Mouse (Mus musculus): ENCODE measurements at regions not wholly inside any gene's neighbourhood (a gene's known extent, or its start where the extent isn't known, plus 50 kb on each side); places are given as distances from the start of the nearest gene placed in this dataset.

DNA sequence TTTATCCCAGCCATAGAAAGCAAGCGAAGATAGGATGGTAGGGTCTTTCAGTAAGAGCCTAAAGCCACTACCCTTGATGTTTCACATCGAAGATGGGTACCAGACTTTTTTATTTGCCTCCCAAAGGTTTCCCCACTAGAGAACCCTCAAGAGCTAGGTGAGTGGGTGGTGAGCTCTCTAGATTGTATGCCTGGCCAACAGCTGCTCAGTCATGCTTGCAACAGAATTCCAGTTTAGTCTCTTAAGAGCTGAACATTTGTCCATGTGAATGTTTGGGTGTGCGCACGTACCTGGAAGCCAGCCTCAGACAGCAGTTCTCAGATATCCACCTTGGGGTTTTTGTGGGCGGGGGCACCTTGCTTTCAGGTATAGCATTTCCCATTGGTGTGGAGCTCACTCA is 218.5 kb downstream of the Suds3 start:
- Histone ChIP-seq H3K9me3 (0 out of 2 replicates have a peak, but pooled peaks cover 3% of the 10 kb centered on the region), H3K4me3 (replicated peaks) (no peak overlapping the region), H3K36me3 (no peaks in the 10 kb centered on the region), H3K27me3 (no peaks in the 10 kb centered on the region), H3K27ac (no peak overlapping the region), H3K9ac (replicated peaks) (no peak overlapping the region), H3K4me1 (replicated peaks) (no peaks in the 10 kb centered on the region), H3K4me2 (no peak overlapping the region)
- WGBS, result 89% methylated on average over 5 of the region's 5 CpGs
- no peak for ATAC-seq (ENCODE audit: insufficient number of reproducible peaks, insufficient read depth, low FRiP score, low TSS enrichment, low read depth)

GRCm38 (mm10) chr5:116895036-116895783 is 220.7 kb downstream of the Suds3 start:
- Histone ChIP-seq H3K27ac (no peak overlapping the region), H3K9me3 (0 out of 2 replicates have a peak, but pooled peaks cover 3% of the 10 kb centered on the region), H3K36me3 (no peaks in the 10 kb centered on the region), H3K9ac (replicated peaks) (no peak overlapping the region), H3K4me3 (replicated peaks) (no peak overlapping the region), H3K4me2 (0 out of 2 replicates have a peak overlapping the region, but pooled peaks have one; percentile 10), H3K27me3 (no peaks in the 10 kb centered on the region), H3K4me1 (replicated peaks) (no peaks in the 10 kb centered on the region)
- no peak for ATAC-seq (ENCODE audit: insufficient number of reproducible peaks, insufficient read depth, low FRiP score, low TSS enrichment, low read depth)
- 51% methylated on average over 12 of the region's 12 CpGs for WGBS

- Histone ChIP-seq H3K36me3 (no peaks in the 10 kb centered on the region), H3K4me3 (replicated peaks) (no peak overlapping the region), H3K9ac (replicated peaks) (no peak overlapping the region), H3K9me3 (0 out of 2 replicates have a peak, but pooled peaks cover 3% of the 10 kb centered on the region), H3K4me1 (replicated peaks) (no peaks in the 10 kb centered on the region), H3K27me3 (no peaks in the 10 kb centered on the region), H3K4me2 (no peak overlapping the region), H3K27ac (no peak overlapping the region)
- WGBS, result 82% methylated on average over 6 of the region's 6 CpGs
- no peak for ATAC-seq (ENCODE audit: insufficient number of reproducible peaks, insufficient read depth, low FRiP score, low TSS enrichment, low read depth)
Observed at GRCm38 (mm10) chr5:116894575-116894974, 221.3 kb downstream of the Suds3 start.

- no peak overlapping the region for H3K4me3 ChIP-seq (replicated peaks)
- no peak overlapping the region for H3K9ac ChIP-seq (replicated peaks)
- ATAC-seq (ENCODE audit: insufficient number of reproducible peaks, insufficient read depth, low FRiP score, low TSS enrichment, low read depth), result no peak
- no peaks in the 10 kb centered on the region for H3K9me3 ChIP-seq
- WGBS, result 84% methylated on average over 13 of the region's 13 CpGs
- H3K27me3 ChIP-seq, result no peaks in the 10 kb centered on the region
- no peaks in the 10 kb centered on the region for H3K36me3 ChIP-seq
- no peaks in the 10 kb centered on the region for H3K4me1 ChIP-seq (replicated peaks)
- no peak overlapping the region for H3K27ac ChIP-seq
- H3K4me2 ChIP-seq, result no peak overlapping the region
Observed at GRCm38 (mm10) chr5:116892877-116893276, 223.0 kb downstream of the Suds3 start.

GRCm38 (mm10) chr5:116889224-116889623 is 226.7 kb downstream of the Suds3 start:
- H3K4me3 ChIP-seq (replicated peaks), result no peak overlapping the region
- no peaks in the 10 kb centered on the region for H3K9me3 ChIP-seq
- no peaks in the 10 kb centered on the region for H3K27me3 ChIP-seq
- 36% methylated on average over 12 of the region's 12 CpGs for WGBS
- no peak overlapping the region for H3K27ac ChIP-seq
- no peaks in the 10 kb centered on the region for H3K4me1 ChIP-seq (replicated peaks)
- H3K36me3 ChIP-seq, result no peaks in the 10 kb centered on the region
- H3K9ac ChIP-seq (replicated peaks), result no peak overlapping the region
- ATAC-seq (ENCODE audit: insufficient number of reproducible peaks, insufficient read depth, low FRiP score, low TSS enrichment, low read depth), result no peak
- no peak overlapping the region for H3K4me2 ChIP-seq

- no peaks in the 10 kb centered on the region for H3K9me3 ChIP-seq
- no peaks in the 10 kb centered on the region for H3K36me3 ChIP-seq
- no peak overlapping the region for H3K9ac ChIP-seq (replicated peaks)
- H3K4me2 ChIP-seq, result no peak overlapping the region
- no peak overlapping the region for H3K27ac ChIP-seq
- no peak for ATAC-seq (ENCODE audit: insufficient number of reproducible peaks, insufficient read depth, low FRiP score, low TSS enrichment, low read depth)
- H3K4me1 ChIP-seq (replicated peaks), result no peaks in the 10 kb centered on the region
- 70% methylated on average over 23 of the region's 23 CpGs for WGBS
- H3K27me3 ChIP-seq, result no peaks in the 10 kb centered on the region
- H3K4me3 ChIP-seq (replicated peaks), result no peak overlapping the region
Observed at GRCm38 (mm10) chr5:116886181-116887136, 229.5 kb downstream of the Suds3 start.

GRCm38 (mm10) chr5:116879761-116880160 is 236.2 kb downstream of the Suds3 start:
- whole genome bisulfite sequencing, result 80% methylated on average over 2 of the region's 2 CpGs
- Histone ChIP-seq H3K4me1 (replicated peaks) (no peaks in the 10 kb centered on the region), H3K4me2 (no peak overlapping the region), H3K9ac (replicated peaks) (no peak overlapping the region), H3K9me3 (no peaks in the 10 kb centered on the region), H3K36me3 (no peaks in the 10 kb centered on the region), H3K27ac (no peak overlapping the region), H3K27me3 (no peaks in the 10 kb centered on the region), H3K4me3 (replicated peaks) (no peak overlapping the region)
- ATAC-seq (ENCODE audit: insufficient number of reproducible peaks, insufficient read depth, low FRiP score, low TSS enrichment, low read depth), result no peak

- ATAC-seq (ENCODE audit: insufficient number of reproducible peaks, insufficient read depth, low FRiP score, low TSS enrichment, low read depth), result no peak
- Histone ChIP-seq H3K27me3 (no peaks in the 10 kb centered on the region), H3K9me3 (no peaks in the 10 kb centered on the region), H3K9ac (replicated peaks) (no peak overlapping the region), H3K4me2 (no peak overlapping the region), H3K36me3 (no peaks in the 10 kb centered on the region), H3K4me3 (replicated peaks) (no peak overlapping the region), H3K27ac (no peak overlapping the region), H3K4me1 (replicated peaks) (no peaks in the 10 kb centered on the region)
- WGBS, result 71% methylated on average over 2 of the region's 2 CpGs
Observed at GRCm38 (mm10) chr5:116874941-116875340, 241.0 kb downstream of the Suds3 start.

- Histone ChIP-seq H3K27ac (no peak overlapping the region), H3K4me2 (no peak overlapping the region), H3K9ac (replicated peaks) (no peak overlapping the region), H3K4me3 (replicated peaks) (no peak overlapping the region), H3K27me3 (no peaks in the 10 kb centered on the region), H3K9me3 (peaks cover 7% of the 10 kb centered on the region; the same call in 1 of the 2 replicates), H3K4me1 (replicated peaks) (no peaks in the 10 kb centered on the region), H3K36me3 (no peaks in the 10 kb centered on the region)
- WGBS, result 84% methylated on average over 5 of the region's 5 CpGs
- ATAC-seq (ENCODE audit: insufficient number of reproducible peaks, insufficient read depth, low FRiP score, low TSS enrichment, low read depth), result no peak
Observed at GRCm38 (mm10) chr5:116868115-116868514, 247.8 kb downstream of the Suds3 start.

DNA sequence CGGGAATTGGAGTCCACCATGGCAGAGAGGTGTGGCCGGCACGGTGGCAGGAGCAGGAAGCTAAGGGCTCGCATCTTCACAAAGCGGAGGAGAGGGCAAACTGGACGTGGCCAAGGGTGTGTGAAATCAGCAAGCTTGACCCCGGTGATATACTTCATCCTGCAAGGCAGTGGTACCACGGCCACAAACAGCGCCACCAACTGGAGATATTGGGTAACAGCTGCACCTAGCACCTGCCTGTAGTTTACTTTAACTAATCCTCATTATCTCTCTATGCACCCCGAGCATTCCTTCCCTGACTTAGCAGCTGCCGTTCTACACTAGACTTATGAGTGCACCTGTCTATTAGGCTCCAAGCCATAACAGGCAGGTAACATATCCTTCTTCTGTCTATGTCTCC is 251.6 kb downstream of the Suds3 start:
- Histone ChIP-seq H3K4me1 (replicated peaks) (no peaks in the 10 kb centered on the region), H3K4me3 (replicated peaks) (no peak overlapping the region), H3K36me3 (no peaks in the 10 kb centered on the region), H3K9me3 (peaks cover 7% of the 10 kb centered on the region; the same call in 1 of the 2 replicates), H3K27me3 (no peaks in the 10 kb centered on the region), H3K4me2 (no peak overlapping the region), H3K27ac (no peak overlapping the region), H3K9ac (replicated peaks) (no peak overlapping the region)
- 86% methylated on average over 11 of the region's 11 CpGs for WGBS
- ATAC-seq (ENCODE audit: insufficient number of reproducible peaks, insufficient read depth, low FRiP score, low TSS enrichment, low read depth), result no peak

DNA sequence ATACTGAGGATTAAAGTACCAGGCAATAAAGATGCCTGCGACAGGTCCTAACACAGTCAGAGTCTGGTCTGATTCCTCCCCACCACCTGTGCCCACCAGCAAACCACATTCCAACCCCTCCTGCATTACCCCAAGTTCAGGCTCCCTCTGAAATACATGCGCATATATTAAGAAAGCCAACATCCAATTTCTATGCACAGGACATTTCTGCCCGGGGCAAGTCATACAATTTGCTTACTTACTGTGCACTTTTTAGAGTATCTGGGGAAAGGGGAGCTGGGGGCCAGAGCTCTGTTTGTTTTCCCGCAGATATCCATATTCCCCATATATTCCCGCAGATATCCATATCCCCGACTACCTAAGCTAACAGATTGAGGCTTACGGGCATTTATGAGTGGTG is 261.1 kb upstream of the Srrm4 start:
- no peaks in the 10 kb centered on the region for H3K9me3 ChIP-seq
- H3K4me2 ChIP-seq, result no peak overlapping the region
- no peaks in the 10 kb centered on the region for H3K27me3 ChIP-seq
- WGBS, result 78% methylated on average over 7 of the region's 7 CpGs
- no peaks in the 10 kb centered on the region for H3K36me3 ChIP-seq
- ATAC-seq (ENCODE audit: insufficient number of reproducible peaks, insufficient read depth, low FRiP score, low TSS enrichment, low read depth), result no peak
- no peak overlapping the region for H3K27ac ChIP-seq
- H3K9ac ChIP-seq (replicated peaks), result no peak overlapping the region
- H3K4me3 ChIP-seq (replicated peaks), result no peak overlapping the region
- no peaks in the 10 kb centered on the region for H3K4me1 ChIP-seq (replicated peaks)
